Mouse (Mus musculus) forebrain, embryonic 16.5 days (tissue): ENCODE measurements around the gene Clec2h. TPM values are rescaled to one million over a fixed set of nuclear protein-coding genes. Genes with fewer than 3 reads are reported as not detected.
"Not testable (repeated sequence)": the region's sequence is repeated elsewhere in the genome, so short reads cannot be mapped to it uniquely, and the experiment has no call there.

Experiments
- ATAC-seq: fragments of 200-750 bp; cut with Nextera tagmentation; 2 replicates; pipeline ENCODE4 v1.8.0; 2017; ENCODE audit warnings: mild to moderate bottlenecking, moderate library complexity
- H3K27ac ChIP-seq: fragments of 300-500 bp; sonication (generic); 2 replicates; pipeline ENCODE4 v1.5.1; 2014; ENCODE audit warnings: low read length, control low read depth
- H3K27me3 ChIP-seq: fragments of 300-500 bp; sonication (generic); replicated peaks from 2 replicates; pipeline ENCODE4 v1.6.1; 2014; ENCODE audit warnings: low read length; ENCODE audit not compliant: control insufficient read depth, insufficient read depth
- H3K36me3 ChIP-seq: fragments of 300-500 bp; sonication (generic); 2 replicates; pipeline ENCODE4 v1.6.1; 2014; ENCODE audit not compliant: control insufficient read depth, insufficient read depth
- H3K4me1 ChIP-seq: fragments of 300-500 bp; sonication (generic); replicated peaks from 2 replicates; pipeline ENCODE4 v1.6.1; 2014; ENCODE audit warnings: low read length; ENCODE audit not compliant: control insufficient read depth, insufficient read depth
- H3K4me2 ChIP-seq: fragments of 300-500 bp; sonication (generic); 2 replicates; pipeline ENCODE4 v1.6.1; 2014; ENCODE audit warnings: mild to moderate bottlenecking, low read length, control low read depth
- H3K4me3 ChIP-seq: fragments of 300-500 bp; sonication (generic); replicated peaks from 2 replicates; pipeline ENCODE4 v1.5.1; 2014; ENCODE audit warnings: mild to moderate bottlenecking, low read length, control low read depth
- H3K9ac ChIP-seq: fragments of 300-500 bp; sonication (generic); replicated peaks from 2 replicates; pipeline ENCODE4 v1.6.1; 2014; ENCODE audit warnings: low read depth, low read length, control low read depth
- H3K9me3 ChIP-seq: fragments of 300-500 bp; sonication (generic); 2 replicates; pipeline ENCODE4 v1.6.1; 2016; ENCODE audit warnings: low read length; ENCODE audit not compliant: control insufficient read depth
- WGBS: fragments of 180-500 bp; shearing (Covaris S2); extraction: QIAGEN DNeasy Blood & Tissue Kit; methylation state at CpG from one replicate; pipeline ENCODE4 v1.1.7; 2014; 5-methylcytosine and 5-hydroxymethylcytosine counted together
- polyA plus RNA-seq: library from polyadenylated mRNA; unstranded; fragments of >200 nt; fragmentation: Nextera tagmentation; extraction: Ambion mirVana; gene quantifications from 2 replicates; pipeline ENCODE4 v1.2.1, GENCODE M21; 2015

The Clec2h gene
- polyA plus RNA-seq, result not detected in 2 replicates

DNA sequence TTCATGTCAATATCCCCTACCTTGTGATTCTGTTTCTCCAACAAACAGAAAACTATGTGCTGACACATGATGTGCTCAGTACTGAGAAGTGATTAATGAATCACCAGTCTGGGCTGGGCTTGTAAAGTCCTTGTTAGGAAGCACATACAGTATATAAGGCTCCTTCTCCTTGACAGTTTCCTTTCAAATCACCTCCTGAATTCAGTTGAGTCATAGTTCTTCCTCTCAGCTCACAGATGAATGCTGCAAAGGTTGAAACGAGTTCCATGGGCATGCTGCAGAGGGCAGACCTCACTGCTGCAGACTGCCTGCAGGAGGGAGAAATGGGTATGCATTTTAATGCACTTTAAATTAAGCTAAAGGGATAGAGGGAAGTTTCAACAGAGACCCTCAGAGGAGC is at the start of gene Clec2h:
Clec2h (plus strand) TSS at position 180 of the 400 bp plus-strand sequence.
- no peaks in the 10 kb centered on the region for H3K4me1 ChIP-seq
- H3K36me3 ChIP-seq, result no peaks in the 10 kb centered on the region
- no peaks in the 10 kb centered on the region for H3K9me3 ChIP-seq
- no peak within 1 kb of the TSS for H3K9ac ChIP-seq
- H3K4me2 ChIP-seq, result no peak within 1 kb of the TSS
- no peak for ATAC-seq
- no peak within 1 kb of the TSS for H3K27ac ChIP-seq
- WGBS, result 0% methylated on average over 1 of the region's 1 CpGs
- H3K27me3 ChIP-seq, result no peaks in the 10 kb centered on the region
- H3K4me3 ChIP-seq, result no peak within 1 kb of the TSS

DNA sequence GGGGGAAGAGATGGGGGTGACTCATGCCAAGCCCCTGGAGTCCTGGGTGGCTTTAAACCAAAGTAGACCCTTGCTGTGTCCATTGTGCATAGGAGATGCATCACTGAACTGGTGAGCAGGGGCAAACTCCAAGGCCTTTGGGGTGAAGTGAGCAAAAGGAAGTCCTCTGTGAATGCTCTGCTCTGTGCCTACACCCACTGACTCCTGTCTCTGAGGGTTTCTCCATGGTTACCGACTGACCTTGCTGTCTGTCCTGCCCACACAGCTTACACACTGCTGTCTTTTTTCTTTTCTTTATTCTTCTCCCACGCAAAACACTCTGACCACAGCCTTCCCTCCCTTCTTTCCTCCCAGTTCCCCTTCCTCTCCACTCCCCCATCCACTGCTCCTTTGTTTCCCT is 39.5 kb upstream of the Clec2h start:
- H3K9me3 ChIP-seq, result no peaks in the 10 kb centered on the region
- ATAC-seq, result no peak
- H3K27ac ChIP-seq, result no peak overlapping the region
- H3K4me1 ChIP-seq, result no peaks in the 10 kb centered on the region
- 56% methylated on average over 2 of the region's 2 CpGs for WGBS
- no peaks in the 10 kb centered on the region for H3K27me3 ChIP-seq
- H3K4me3 ChIP-seq, result no peak overlapping the region
- H3K4me2 ChIP-seq, result no peak overlapping the region
- H3K9ac ChIP-seq, result no peak overlapping the region
- H3K36me3 ChIP-seq, result no peaks in the 10 kb centered on the region

DNA sequence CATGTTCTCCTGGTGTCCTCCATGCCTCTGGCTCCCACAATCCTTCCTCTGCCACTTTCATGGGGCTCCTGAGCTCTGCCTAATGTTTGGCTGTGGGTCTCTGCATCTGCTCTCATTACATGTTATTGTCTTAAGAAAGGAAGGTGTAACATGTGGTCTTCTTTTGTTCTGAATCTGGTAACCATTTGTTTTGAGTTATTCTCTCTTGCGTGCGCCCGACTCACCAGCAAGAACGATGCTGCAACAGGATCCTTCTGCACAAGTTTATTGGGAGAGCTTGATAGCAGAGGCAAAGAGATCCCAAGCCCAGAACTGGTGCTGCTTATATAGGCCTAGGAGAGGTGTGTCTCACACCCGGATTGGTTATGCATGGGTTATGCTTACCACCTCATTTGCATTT is 38.8 kb upstream of the Clec2h start, which contains the start of gene Klrb1a:
Klrb1a (minus strand) TSS at position 101 of the 400 bp plus-strand sequence.
- not testable (repeated sequence) for H3K4me3 ChIP-seq, ATAC-seq, H3K9ac ChIP-seq, H3K27me3 ChIP-seq, H3K9me3 ChIP-seq, H3K27ac ChIP-seq, H3K36me3 ChIP-seq, H3K4me1 ChIP-seq, H3K4me2 ChIP-seq
- 100% methylated on average over 5 of the region's 5 CpGs for WGBS

DNA sequence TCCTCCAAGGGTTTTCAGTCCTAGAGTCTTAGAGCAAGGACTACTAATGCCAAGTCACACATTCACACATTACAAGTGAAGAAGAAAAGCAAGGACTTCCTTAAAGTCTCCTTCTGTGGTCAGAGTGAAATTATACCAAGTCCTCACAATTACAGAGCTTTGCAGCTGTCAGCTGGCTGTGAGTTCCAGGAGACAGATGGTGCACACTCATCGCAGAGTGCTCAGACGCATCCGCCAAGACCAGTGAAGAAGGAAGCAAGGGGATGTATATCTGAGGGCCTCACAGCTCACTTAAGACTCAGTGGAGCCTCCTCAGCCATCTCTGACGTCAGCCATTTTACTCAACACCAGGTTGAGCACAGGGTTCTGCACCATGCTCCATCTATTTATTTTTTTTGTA is 37.8 kb upstream of the Clec2h start:
- no peak for ATAC-seq
- no peak overlapping the region for H3K4me3 ChIP-seq
- H3K9ac ChIP-seq, result no peak overlapping the region
- no peak overlapping the region for H3K27ac ChIP-seq
- no peaks in the 10 kb centered on the region for H3K27me3 ChIP-seq
- H3K4me1 ChIP-seq, result no peaks in the 10 kb centered on the region
- H3K9me3 ChIP-seq, result no peaks in the 10 kb centered on the region
- no peak overlapping the region for H3K4me2 ChIP-seq
- H3K36me3 ChIP-seq, result no peaks in the 10 kb centered on the region
- 88% methylated on average over 4 of the region's 4 CpGs for WGBS

DNA sequence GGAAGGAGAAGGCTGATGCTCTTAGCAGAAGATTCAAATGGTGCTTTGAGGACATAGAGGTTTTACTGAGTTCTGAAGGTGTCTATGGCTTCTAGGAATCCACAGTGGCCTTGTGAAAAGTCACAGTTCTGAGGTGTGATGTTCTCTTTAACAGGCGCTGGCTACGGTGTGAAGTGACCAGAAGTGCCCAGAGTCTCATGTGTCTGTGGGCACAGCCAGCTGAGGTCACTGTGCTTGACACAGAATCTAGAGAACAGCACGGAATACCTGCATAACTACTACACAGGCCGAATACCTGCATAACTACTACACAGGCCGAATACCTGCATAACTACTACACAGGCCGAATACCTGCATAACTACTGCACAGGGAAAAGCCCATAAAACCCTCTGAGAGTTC is 36.9 kb upstream of the Clec2h start:
- not testable (repeated sequence) for H3K4me1 ChIP-seq, H3K27me3 ChIP-seq, H3K4me3 ChIP-seq, ATAC-seq, H3K27ac ChIP-seq, H3K9me3 ChIP-seq, H3K9ac ChIP-seq, H3K4me2 ChIP-seq, H3K36me3 ChIP-seq
- WGBS, result 97% methylated on average over 6 of the region's 6 CpGs

GRCm38 (mm10) chr6:128629771-128630739 is 32.1 kb upstream of the Clec2h start:
- not testable (repeated sequence) for H3K9ac ChIP-seq, H3K4me2 ChIP-seq, H3K36me3 ChIP-seq, H3K27me3 ChIP-seq, H3K4me3 ChIP-seq, H3K9me3 ChIP-seq, H3K27ac ChIP-seq, H3K4me1 ChIP-seq
- ATAC-seq, result peak; percentile 97
- WGBS, result 56% methylated on average over 11 of the region's 13 CpGs

GRCm38 (mm10) chr6:128630912-128631905 is 31.0 kb upstream of the Clec2h start:
- H3K27me3 ChIP-seq, H3K9ac ChIP-seq, H3K27ac ChIP-seq, ATAC-seq, H3K36me3 ChIP-seq, H3K4me3 ChIP-seq, H3K9me3 ChIP-seq, H3K4me1 ChIP-seq, H3K4me2 ChIP-seq: not testable (repeated sequence)
- WGBS, result 83% methylated on average over 15 of the region's 15 CpGs

DNA sequence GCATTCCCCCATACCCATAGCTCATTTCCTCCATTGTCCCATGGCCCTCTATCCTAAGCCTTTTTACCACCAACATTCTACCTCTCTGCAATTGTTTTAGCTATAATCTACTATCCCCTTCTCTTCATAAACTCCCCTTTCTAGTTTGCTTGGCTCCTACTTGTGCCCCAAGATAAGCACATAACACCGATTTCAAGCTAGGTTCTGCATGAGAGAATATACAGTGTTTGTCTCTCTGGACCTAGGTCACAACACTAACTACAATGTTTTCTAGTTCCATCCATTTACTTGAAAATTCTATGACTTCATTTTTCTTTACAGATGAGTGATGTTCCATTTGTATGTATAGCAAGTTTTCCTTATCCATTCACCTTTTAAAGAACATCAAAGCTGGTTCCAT is 21.5 kb upstream of the Clec2h start:
- Histone ChIP-seq H3K4me2 (no peak overlapping the region), H3K9ac (no peak overlapping the region), H3K27ac (no peak overlapping the region), H3K4me1 (no peaks in the 10 kb centered on the region), H3K36me3 (no peaks in the 10 kb centered on the region), H3K4me3 (no peak overlapping the region), H3K9me3 (no peaks in the 10 kb centered on the region), H3K27me3 (no peaks in the 10 kb centered on the region)
- ATAC-seq, result no peak
- 90% methylated on average over 1 of the region's 1 CpGs for WGBS

- no peaks in the 10 kb centered on the region for H3K4me1 ChIP-seq
- no peaks in the 10 kb centered on the region for H3K36me3 ChIP-seq
- no peak overlapping the region for H3K27ac ChIP-seq
- H3K4me3 ChIP-seq, result no peak overlapping the region
- no peak for ATAC-seq
- no peak overlapping the region for H3K9ac ChIP-seq
- 80% methylated on average over 2 of the region's 2 CpGs for WGBS
- no peak overlapping the region for H3K4me2 ChIP-seq
- no peaks in the 10 kb centered on the region for H3K9me3 ChIP-seq
- H3K27me3 ChIP-seq, result no peaks in the 10 kb centered on the region
Measured at GRCm38 (mm10) chr6:128641116-128641716, 21.0 kb upstream of the Clec2h start.
